Mouse (Mus musculus) MEL (cell line): ENCODE results near the gene Kif3a.

Source experiments
- CTCF ChIP-seq, 3 experiments: IDR thresholded peaks in 2 of 3; conservative IDR thresholded peaks in 1 of 3; 2 replicates each; pipeline ENCODE4 v1.5.1; 2011 to 2012; ENCODE audit warnings: low read length in 3 of 3, low read depth in 2 of 3, mild to moderate bottlenecking in 2 of 3, improper control_type of control experiment in 1 of 3, inconsistent platforms in 1 of 3, mixed read lengths in 1 of 3, moderate library complexity in 1 of 3; ENCODE audit not compliant: control insufficient read depth in 1 of 3, insufficient read depth in 1 of 3, poor library complexity in 1 of 3, severe bottlenecking in 1 of 3
- EP300 ChIP-seq, 2 experiments: IDR thresholded peaks; 2 replicates each; pipeline ENCODE4 v1.6.1; 2011; ENCODE audit warnings: improper control_type of control experiment in 2 of 2, low read length in 2 of 2, low read depth in 1 of 2, mild to moderate bottlenecking in 1 of 2
- JUND ChIP-seq: IDR thresholded peaks from 2 replicates; pipeline ENCODE4 v1.6.1; 2011; ENCODE audit warnings: low read depth, mild to moderate bottlenecking, improper control_type of control experiment, low read length
- POLR2AphosphoS2 ChIP-seq: IDR thresholded peaks from 2 replicates; pipeline ENCODE4 v1.6.1; 2011; ENCODE audit warnings: low read length, improper control_type of control experiment
- SIN3A ChIP-seq: IDR thresholded peaks from 2 replicates; pipeline ENCODE4 v1.6.1; 2012; ENCODE audit warnings: low read length, improper control_type of control experiment, inconsistent platforms

DNA sequence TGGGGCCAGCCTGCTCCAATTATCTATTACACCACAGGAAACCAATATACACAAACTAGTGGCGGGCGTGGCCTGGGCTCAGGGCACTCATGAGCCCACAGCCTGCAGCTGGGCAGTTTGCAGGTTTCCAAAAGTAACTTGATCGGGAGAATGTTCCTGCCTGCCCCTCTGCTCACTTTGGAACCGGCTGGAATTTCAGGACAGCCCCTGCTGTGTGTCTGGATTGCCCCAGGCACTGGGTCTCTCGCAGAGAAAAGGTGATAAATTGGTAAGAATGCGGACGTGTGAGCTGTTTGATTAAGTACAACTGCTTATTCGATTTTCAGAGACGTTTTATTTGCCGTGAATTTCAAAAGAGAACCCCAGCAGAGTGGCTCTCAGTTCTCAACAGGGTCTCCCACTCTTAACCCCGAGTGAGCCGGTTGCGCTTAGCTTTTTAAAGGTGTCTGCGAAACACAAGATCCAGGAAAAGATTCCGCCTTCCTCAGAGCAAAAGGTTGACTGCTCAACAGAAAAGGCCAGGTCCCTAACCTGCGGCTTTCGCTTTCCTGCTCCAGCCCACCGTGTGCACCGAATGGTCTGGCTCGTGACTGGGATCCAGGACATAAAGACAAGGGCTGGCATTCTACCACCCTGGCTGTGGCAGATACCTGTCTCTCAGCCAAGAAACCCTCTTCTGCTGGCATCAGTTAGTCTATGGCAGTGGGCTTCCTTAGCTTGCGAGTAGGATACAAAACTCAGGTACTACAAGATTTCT lies 70.0 kb downstream of the Kif3a start:
- TF ChIP-seq EP300 (IDR thresholded peaks at IDR 0.05; ENCODE audit: low read depth in 1 of 2, low read length in 2 of 2) (no peak), CTCF (IDR thresholded peaks at IDR 0.05 in 2 of 3, conservative IDR thresholded peaks at IDR 0.05 in 1 of 3; ENCODE audit: control insufficient read depth in 1 of 3, insufficient read depth in 1 of 3, low read depth in 2 of 3, low read length in 3 of 3, poor library complexity in 1 of 3, severe bottlenecking in 1 of 3) (no peak), POLR2AphosphoS2 (no peak), JUND (no peak), SIN3A (no peak)
